ENCODE assay signal across 11 mouse cellular contexts in genomic region chr2:61354104-61354503, GRCm38 (mm10).
DNase-seq lines count a peak whose midpoint lies in the region; ATAC-seq and TF ChIP-seq lines count a peak whose summit lies in the region.
"Had no signal": no experiment of that assay in that cellular context is flagged by ENCODE, and none has a peak within 500 bp of the region (broad histone marks: within the 10 kb centered on the region; RNA-seq: fewer than 3 reads in every experiment).

No protein-coding gene starts in this region.

- H3K4me1 ChIP-seq in embryonic facial prominence, embryonic 13.5 days, result peaks cover 17% of the 10 kb centered on the region
- H3K4me1 ChIP-seq in intestine, postnatal 0 days (replicated peaks; ENCODE audit: control insufficient read depth, insufficient read depth, low read length), result no peaks in the 10 kb centered on the region
- H3K4me1 ChIP-seq: lung, embryonic 15.5 days; stomach, embryonic 15.5 days had no signal

- WGBS in embryonic facial prominence, embryonic 13.5 days, result 20% methylated on average over 8 of the region's 8 CpGs
- WGBS in intestine, postnatal 0 days, result 65% methylated on average over 8 of the region's 8 CpGs

- ATAC-seq in embryonic facial prominence, embryonic 13.5 days (ENCODE audit: insufficient number of reproducible peaks, insufficient read depth, low FRiP score, low TSS enrichment, low read depth), result no peak
- ATAC-seq in intestine, postnatal 0 days, result no peak

- H3K4me3 ChIP-seq in embryonic facial prominence, embryonic 13.5 days, result no peak overlapping the region
- no peak overlapping the region for H3K4me3 ChIP-seq in intestine, postnatal 0 days (ENCODE audit: low read depth, low read length)
- H3K4me3 ChIP-seq: lung, embryonic 15.5 days; stomach, embryonic 15.5 days had no signal

- no peaks in the 10 kb centered on the region for H3K9me3 ChIP-seq in embryonic facial prominence, embryonic 13.5 days
- no peaks in the 10 kb centered on the region for H3K9me3 ChIP-seq in intestine, postnatal 0 days (ENCODE audit: control insufficient read depth)
- H3K9me3 ChIP-seq: lung, embryonic 15.5 days; stomach, embryonic 15.5 days had no signal

- intact Hi-C loops in heart, postnatal 25 days (cut with DNase I), result no loop called here

- peak; percentile 93 for DNase-seq in heart, adult 11 months
- no peak for DNase-seq in heart, postnatal 25 days (ENCODE audit: low spot score)
- DNase-seq in 3T3-L1 (ENCODE audit: low read depth, low spot score), result peak; percentile 83
- peak; percentile 9 to 47 for DNase-seq in kidney, postnatal 25 days
- no peak for DNase-seq in adrenal gland, adult 8-10 months
- DNase-seq in adrenal gland, postnatal 36 days, result no peak
- DNase-seq: cerebellum, postnatal 25 days had no signal

- peak overlapping the region; percentile 12; the same call in 1 of the 2 replicates for H3K4me2 ChIP-seq in embryonic facial prominence, embryonic 13.5 days
- H3K4me2 ChIP-seq in intestine, postnatal 0 days (replicated peaks; ENCODE audit: low read depth), result no peak overlapping the region
- H3K4me2 ChIP-seq: lung, embryonic 15.5 days; stomach, embryonic 15.5 days had no signal

- peak overlapping the region; percentile 35 for H3K27ac ChIP-seq in embryonic facial prominence, embryonic 13.5 days
- H3K27ac ChIP-seq in intestine, postnatal 0 days (ENCODE audit: low read depth, low read length), result no peak overlapping the region
- H3K27ac ChIP-seq: lung, embryonic 15.5 days; stomach, embryonic 15.5 days had no signal

- no peak overlapping the region for H3K9ac ChIP-seq in embryonic facial prominence, embryonic 13.5 days
- no peak overlapping the region for H3K9ac ChIP-seq in intestine, postnatal 0 days (ENCODE audit: low read depth, low read length)
- H3K9ac ChIP-seq: lung, embryonic 15.5 days; stomach, embryonic 15.5 days had no signal

- TF ChIP-seq CTCF in intestine, postnatal 0 days (IDR thresholded peaks at IDR 0.05; ENCODE audit: low read depth), result no peak

- no peaks in the 10 kb centered on the region for H3K36me3 ChIP-seq in embryonic facial prominence, embryonic 13.5 days
- no peaks in the 10 kb centered on the region for H3K36me3 ChIP-seq in intestine, postnatal 0 days (ENCODE audit: control insufficient read depth, insufficient read depth)
- H3K36me3 ChIP-seq: lung, embryonic 15.5 days; stomach, embryonic 15.5 days had no signal

- H3K27me3 ChIP-seq in embryonic facial prominence, embryonic 13.5 days, result no peaks in the 10 kb centered on the region
- H3K27me3 ChIP-seq in intestine, postnatal 0 days (replicated peaks; ENCODE audit: control insufficient read depth, insufficient read depth, low read length), result no peaks in the 10 kb centered on the region
- H3K27me3 ChIP-seq: lung, embryonic 15.5 days; stomach, embryonic 15.5 days had no signal

Comparison
In these comparisons a context has a peak if more than half of its experiments do, and no peak if none do; other contexts are left out.
1. DNase-seq: peak in heart, adult 11 months (single experiment), 3T3-L1 (single experiment) and kidney, postnatal 25 days (2 of 2); none in heart, postnatal 25 days (single experiment), adrenal gland, adult 8-10 months (single experiment) and adrenal gland, postnatal 36 days (0 of 2).